Mouse (Mus musculus) cerebral cortex, adult 2 months (tissue): Measurements from ENCODE around the gene Fryl.

ENCODE experiments used
- WGBS: fragments of 180-500 bp; shearing (Covaris S2); methylation state at CpG from one replicate; pipeline ENCODE4 v1.1.7; 2018; 5-methylcytosine and 5-hydroxymethylcytosine counted together

Gene Fryl

DNA sequence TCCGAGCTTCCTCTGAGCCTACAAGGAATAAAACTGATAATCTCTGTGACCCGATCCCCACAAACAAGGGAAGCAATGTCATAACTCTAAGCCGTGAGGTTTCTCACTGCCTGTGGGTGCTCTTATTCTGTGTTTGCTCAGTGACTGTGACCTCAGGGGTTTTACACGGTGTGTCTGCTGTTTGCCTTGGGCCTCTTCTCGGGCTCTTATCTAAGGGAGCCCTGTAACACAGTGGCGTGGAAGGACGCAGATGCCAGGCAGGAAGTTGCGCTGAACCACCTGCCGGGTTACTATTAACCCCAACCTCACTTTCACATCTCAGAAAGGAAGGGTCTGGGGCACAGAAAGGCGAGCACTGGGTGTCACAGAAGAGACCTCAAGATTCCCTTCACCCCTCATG lies 62.8 kb downstream of the Fryl start:
- WGBS = 88% methylated on average over 10 of the region's 10 CpGs

DNA sequence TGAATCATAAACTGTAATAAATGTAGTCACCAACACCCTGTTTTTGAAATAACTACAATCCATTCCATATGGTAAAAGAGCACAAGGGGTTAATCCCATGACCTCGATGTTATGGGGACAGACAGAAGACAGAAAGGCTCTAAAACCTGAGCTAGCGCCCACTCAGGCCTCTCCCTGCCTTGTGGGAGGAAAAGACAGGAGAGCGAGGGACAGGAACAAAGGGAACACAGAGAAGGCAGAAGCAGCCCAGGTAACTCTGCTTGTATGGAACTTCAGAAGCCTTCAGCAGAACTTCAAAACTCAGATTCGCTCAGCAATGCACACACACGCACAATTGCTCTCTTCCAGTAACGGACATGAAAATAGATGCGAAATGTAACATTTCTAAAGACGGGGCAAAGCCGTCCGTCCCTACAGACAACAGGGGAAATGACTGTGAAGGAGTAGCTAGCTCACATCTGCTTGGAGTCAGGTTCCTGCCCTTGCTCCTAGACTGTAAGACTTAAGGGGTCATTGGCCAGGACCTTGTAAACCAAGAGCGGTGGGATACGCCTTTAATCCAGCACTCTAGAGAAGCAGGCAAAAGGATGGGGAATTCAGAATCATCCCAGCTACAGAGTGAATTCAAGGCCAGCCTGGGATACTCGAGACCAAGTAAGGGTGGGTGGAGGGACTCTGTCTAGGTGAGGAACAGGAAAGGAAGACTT lies 63.4 kb downstream of the Fryl start:
- 91% methylated on average over 13 of the region's 13 CpGs for WGBS

DNA sequence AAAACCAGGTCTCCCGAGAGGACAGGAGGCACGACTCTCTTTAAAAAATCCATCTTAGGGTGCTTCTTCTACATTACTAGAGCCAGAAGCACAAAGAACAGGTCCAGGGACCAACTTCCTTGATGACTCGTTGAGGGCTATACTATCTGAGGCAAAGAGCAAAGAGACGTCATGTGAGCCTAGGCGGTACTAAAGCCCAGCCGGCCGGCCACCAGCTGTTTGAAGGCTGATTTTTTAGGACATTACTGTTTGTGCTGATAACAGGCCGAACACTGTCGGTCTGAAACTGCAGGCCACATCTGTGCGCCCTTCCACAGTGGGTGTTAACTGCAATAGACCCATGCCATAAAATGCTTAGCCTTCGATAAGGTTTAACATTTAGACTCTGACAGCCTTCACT lies 64.7 kb downstream of the Fryl start:
- WGBS = 88% methylated on average over 11 of the region's 11 CpGs

DNA sequence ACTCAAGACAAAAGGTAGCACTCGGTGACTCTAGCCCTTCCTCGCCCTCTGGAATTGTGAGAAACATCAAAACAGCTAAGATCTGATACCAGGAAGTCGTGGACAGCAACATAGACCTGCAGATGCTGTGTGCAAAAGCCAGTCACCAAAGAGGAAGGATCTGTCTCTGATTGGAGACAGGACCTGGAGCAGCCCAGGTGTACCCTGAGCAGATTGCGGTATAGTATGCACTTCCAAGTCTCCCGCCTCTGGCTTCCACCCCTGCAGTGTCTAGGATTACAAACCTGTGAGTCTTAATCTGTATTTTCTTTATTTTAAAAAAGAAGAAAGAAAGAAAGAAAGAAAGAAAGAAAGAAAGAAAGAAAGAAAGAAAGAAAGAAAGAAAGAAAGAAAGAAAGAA lies 66.3 kb downstream of the Fryl start:
- 75% methylated on average over 5 of the region's 5 CpGs for WGBS

DNA sequence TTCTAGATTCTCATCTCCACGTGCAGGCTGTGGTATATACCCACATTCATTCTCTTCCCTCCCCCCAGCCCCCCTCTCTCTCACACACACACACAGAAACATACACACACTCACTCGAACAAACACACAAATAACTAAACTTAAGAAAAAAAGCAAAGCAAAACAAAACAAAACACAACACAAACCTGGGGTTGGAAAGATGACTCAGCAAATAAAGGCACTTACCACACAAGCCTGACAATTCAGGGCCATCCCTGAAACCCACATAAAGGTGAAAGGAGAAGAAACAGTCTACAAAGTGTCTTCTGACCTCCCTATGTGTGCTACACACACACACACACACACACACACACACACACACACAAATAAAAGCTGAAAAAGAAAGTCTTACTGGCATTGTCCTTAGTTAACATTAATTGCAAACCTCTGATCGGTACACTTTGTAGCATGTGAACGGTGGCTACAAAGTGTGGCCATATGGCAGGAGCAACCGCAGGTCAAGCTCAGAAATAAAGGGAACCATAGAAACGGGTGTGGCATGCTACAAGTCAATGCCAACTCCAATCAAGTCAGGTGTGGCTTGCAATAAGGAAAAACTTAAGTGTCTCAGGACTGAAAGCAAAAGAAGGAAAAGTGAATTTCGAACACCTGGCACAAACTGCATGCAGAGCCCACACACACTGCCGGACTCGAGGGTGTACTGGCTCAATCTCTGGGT lies 66.8 kb downstream of the Fryl start:
- 80% methylated on average over 9 of the region's 9 CpGs for WGBS

DNA sequence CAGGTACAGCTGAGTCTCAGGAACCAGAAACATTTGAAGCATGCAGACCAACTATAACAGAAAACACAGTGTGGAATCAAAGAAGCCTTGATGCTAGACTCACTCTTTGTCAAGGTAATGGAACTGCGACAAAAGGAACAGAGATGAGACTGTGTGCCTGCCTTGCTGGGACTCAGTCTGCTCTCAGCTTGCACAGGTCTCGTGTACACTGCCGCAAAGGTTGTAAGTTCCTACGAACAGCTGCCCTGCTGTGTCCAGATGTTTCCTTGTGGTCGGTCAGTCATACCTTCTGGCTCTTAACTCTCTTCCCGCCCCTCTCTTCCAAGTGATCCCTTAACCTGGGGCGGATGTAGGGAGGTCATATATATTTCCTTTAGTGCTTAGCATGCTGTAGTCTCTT lies 67.8 kb downstream of the Fryl start:
- WGBS = 77% methylated on average over 7 of the region's 7 CpGs

DNA sequence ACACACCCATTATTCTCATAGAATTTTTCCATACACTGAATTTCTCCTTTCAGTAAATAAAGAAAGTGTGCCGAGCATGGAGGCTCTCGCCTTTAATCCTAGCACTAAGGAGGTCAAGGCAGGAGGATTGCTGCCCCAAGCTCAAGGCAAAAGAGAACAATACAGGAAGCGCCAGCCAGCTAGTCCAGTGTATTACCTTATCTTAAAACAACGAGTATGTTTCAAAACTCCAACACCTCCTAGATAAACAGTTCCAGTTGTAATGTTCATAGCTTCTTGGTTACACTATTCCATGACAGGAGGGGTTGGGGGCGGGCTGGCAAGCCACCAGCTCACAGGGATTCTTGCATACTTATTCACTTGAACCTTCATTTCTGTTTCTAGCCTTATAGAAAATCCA lies 68.3 kb downstream of the Fryl start:
- WGBS = 78% methylated on average over 5 of the region's 5 CpGs

DNA sequence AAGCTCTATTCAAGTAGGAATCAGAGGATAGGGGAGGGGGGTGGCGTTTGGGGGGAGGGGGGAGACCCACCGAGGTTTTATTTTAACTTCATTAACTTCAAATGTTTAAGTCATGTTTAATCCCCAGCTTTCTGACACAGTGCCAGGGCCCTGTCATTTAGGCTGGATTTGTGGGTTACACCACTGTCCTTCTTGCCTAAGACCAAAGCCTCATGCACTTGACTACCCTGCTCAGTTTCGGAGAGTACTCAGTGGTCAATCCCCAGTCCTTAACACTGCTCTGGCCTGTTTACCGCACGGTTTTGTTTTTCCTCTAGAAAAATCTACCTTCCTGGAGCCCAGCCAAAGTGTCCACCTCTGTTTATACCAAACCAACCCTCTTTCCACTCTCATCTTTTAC lies 69.5 kb downstream of the Fryl start:
- 81% methylated on average over 5 of the region's 5 CpGs for WGBS

DNA sequence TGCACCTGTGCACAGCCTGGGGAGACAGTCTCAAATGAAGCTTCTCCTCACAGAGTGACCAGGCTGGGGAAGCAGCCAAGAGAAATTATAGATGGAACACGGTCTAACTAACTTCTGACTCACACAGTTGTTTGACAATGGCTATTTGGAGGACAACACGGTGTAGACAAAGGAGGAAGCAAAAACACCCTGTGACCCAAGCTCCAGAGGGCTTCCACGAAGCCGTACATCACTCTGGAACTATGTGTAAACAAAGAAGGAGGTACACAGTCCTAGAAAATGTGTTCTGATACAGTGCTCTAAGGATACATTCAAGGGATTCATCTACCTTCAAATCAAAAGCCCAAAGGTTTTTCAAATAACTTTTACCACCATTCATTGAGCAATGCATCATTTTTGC lies 71.0 kb downstream of the Fryl start:
- 60% methylated on average over 4 of the region's 4 CpGs for WGBS

DNA sequence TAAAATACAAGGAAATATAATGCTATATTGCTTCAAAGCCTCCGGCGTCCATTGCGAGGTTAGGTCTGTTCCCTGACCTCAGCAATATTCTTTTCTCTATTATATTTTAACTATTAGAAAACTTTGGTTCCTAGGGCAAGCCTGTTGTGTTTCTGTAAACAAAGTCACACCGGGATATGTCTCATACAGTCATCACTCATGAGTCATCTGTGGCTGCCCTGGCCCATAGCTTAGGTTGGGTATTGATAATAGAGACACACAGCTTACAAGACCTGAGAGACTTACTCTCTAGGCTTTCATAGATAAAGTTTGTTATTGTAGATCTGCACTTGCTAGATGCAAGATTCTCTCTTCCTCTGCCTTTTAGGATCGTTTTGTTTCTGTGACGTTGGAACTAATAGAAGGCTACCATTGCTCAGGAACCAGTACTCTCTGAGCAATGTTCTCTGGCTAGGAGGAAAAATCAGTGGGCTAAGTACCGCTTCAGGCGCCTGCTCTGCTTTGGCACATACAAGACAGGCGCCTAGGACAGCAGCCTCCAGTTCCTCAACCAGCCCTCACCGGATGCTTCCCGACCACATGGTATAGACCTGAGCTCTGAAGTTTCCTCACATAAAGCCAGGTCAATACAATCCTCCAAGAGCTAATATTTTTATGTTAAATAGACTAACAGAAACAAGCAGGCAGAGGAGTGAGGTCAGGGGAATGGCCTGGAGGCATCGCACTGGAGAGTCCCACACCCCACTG lies 73.5 kb downstream of the Fryl start:
- WGBS = 86% methylated on average over 12 of the region's 12 CpGs

DNA sequence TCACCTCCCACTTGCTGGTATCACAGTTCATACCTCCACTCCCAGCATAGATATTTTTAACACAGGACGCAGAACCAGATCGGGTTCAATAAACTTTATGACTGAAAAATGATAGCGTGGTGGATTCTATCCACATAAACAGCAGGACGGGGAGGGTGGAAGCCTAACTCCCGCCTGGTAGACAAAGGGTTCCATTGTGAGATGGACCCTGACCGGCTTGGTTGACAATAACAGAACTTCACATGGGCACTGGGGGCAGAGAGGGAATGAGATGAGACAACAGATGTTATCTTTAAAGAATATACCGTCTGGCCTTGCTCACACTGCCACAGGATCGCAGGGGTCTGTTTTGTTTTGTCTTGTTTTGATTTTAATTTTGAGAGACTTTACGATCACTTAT lies 74.2 kb downstream of the Fryl start:
- 65% methylated on average over 9 of the region's 9 CpGs for WGBS

DNA sequence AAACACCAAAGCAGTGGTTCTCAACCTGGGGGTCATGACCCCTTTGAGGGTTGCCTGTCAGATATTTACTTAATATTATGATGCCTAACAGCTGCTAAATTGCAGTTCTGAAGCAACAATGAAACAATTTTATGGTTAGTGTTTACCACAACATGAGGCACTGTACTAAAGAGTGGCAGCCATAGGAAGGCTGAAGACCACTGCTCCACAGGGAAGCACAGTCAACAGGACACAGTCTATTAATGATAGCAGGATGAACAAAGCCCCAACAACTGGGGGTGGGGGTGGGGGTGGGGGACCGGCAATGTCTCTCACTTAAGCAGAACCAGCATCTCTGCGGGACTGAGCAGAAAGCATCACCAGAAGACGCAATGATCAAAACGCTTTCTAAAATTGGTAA lies 80.1 kb downstream of the Fryl start:
- 67% methylated on average over 4 of the region's 4 CpGs for WGBS

DNA sequence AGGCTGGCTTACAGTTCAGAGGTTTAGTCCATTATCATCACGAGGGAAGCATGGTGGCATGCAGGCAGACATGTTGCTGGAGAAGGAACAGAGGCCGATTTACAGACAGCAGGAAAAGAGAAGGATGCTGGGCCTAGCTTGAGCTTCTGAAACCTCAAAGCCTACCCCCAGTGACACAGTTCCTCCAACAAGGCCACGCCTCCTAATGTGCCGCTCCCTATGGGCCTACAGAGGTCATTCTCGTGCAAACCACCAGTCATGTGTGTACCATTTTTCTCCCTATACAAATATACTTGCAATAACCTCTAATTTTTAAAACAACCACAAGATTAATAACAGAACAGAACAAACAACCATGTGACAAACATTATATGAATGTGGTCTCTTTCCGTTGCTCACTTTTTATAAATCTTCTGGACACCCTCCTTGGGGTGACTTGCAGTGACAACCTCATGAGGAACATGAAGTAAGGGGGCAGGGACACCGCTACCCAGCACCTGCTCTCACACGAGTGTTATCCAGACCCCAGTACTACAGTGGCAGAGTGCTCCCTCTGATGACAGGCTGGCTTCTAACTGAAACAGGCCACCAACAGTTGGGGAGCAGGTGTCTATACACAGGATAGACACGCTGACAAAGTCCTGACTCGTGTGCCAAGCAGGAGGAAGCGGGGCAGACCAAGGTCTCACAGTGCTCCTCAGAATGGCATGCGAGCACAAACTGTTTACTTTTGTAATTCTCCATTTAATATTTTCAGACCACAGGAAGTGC lies 80.9 kb downstream of the Fryl start:
- WGBS = 89% methylated on average over 12 of the region's 12 CpGs

DNA sequence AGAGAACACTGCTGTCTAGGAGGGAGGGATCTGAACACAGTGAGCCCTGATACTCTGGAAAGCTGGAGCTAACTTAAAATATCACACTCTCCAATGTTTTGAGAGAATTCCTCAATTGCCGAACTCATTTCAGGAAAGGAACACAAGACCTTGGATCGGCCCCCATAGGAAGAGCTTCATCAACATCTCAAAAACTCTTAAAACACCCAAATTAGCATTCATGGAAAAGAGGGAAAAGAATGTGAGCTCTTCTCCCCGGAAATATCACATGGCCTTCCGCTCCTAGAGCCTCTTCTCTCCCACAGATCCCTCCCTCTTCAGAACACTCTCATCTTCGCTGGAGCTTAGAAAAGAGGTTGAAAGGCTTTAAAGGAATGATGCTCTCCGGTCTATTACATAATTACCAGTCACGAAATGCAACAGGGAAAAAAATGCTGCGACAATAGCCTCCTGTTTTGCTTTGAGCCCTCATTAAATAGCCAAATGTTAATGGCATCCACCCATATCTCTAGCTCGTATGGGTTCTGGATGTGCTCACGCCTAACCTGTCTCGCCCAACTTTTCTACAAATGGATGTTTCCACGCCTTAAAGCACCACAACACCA lies 84.4 kb downstream of the Fryl start:
- WGBS = 63% methylated on average over 12 of the region's 12 CpGs

DNA sequence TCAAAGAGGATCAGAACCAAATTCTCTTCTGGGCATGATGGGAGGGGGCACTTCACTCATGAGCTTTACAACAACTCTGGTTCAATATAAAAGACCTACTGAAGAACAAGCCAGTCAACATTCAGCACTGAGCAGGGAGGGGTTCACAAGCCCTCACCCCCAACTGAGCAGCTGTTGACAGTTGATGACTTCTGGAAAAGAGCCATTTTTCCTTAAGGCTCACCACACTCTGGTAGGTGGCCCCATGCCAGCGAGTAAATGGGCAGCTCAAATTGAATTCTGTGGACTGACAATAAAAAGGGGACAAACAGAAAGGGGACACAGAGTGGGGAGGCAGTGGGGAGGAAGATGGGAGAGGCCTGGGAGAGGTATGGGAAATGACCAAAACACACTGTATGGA lies 85.2 kb downstream of the Fryl start:
- WGBS = 36% methylated on average over 1 of the region's 1 CpGs

DNA sequence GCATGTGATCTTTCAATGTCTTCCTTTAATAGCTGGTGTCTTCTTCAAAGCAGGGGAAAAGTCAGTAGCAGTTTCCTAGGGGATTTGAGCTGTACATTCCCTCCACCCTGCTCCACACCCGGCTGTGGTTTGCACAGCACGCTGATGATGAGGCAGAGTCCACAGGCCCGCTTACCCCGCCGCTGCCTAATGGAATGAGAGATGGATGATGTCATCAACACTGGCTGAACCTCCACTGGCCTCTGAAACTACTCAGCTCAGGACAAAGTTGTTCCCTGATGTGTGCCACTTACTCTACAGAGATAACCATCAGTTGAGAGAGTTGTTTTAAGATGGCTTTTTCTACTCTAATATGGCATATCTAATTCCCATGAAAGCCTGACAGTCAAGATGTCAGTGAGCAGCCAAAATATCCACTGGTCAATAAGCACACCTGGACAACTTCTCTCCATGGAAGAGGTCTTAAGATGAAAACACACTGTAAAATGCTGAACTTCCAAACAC lies 87.6 kb downstream of the Fryl start:
- 43% methylated on average over 5 of the region's 5 CpGs for WGBS

DNA sequence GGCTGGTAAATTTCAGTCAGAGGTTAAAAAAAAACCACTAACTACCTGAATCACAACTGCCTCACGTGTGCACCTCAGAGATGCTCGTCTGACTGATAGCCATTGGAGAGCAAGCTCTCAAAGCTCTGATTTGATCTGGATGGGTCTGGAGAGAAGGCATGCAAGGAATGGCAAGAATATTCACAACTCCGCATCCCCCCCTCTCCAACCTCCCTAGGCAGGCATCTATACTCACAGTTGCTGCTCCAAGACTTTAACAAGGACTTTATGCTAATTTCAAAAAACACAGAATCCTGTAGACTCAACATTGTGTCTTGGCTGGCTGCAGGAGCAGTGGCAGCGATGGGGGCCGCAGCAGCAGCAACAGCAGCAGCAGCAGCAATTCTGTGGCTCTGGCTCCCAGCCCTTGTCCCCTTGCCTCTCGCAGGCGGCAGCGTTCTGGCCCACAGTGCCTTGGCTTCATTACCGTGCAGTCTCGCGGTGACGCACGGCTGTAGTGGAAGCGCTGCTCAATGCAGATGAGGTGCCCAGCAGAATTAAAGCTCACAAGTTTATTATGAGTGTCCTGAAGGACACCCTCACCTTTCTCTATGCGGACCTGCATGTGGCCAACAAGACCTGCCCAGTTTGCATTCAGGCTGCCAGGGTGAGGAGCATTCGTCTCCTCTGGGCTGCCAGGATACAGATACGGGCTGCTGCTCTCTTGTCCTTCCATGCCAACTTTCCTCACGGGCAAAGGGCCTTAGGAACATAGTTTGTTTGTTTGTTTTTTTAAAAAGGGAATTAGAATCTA lies 88.2 kb downstream of the Fryl start:
- WGBS = 39% methylated on average over 18 of the region's 18 CpGs

DNA sequence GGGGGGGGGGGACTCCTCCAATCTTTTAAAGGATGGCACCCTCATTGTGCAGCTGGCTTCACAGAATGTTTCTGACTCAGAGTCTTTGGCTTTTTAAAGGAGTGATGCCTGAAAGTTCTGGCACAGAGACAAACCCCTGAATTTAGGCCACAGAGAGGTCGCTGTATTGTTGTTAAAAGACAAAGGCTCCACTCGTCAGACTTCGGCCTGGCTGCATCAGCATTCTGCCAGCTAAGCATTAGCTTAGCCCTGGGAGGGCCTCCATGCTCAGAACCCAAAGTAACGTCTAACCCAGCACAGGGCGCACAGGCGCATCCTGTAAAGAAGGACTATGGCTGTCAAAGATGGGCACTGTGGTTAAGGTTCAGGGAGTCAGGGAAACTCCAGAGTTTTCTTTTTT lies 92.4 kb downstream of the Fryl start:
- 53% methylated on average over 6 of the region's 6 CpGs for WGBS

DNA sequence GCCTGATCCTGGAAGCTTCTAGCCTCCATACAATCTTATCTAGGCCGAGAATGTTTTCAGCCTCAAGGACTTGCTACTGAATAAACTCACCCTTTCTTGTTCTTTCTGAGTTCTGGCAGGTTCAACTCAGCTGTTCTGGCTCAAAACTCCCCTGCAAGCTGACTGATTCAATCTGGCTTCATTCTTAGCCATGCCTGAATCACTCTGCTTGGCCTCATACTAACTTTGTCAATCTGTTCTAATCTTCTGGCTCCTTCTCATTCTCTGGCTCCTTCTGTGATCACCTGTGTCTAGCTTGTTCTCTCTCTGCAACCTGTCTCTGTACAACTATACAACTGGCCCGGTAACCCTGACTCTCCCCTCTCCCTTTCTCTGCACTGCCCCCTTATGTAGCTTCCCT lies 93.9 kb downstream of the Fryl start:
- WGBS = 57% methylated on average over 2 of the region's 2 CpGs

DNA sequence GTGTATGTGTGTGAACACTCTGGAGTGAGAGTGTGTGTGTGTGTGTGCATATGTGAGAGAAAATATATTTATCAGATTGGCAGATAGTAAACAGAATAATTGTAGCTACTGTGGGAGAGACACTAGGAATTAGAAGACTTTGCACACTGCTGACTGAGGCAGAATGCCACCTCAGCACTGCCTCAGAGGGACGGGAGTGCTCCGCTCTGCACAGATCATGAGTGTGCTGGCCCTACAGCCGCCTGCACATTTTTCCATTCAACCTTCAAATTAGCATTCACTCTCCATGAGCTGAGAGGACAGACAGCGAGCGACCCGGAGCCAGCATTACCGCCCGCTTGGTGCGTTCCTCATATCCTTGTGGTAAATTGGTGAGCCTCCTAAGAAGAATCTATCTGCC lies 96.0 kb downstream of the Fryl start:
- 55% methylated on average over 9 of the region's 9 CpGs for WGBS

DNA sequence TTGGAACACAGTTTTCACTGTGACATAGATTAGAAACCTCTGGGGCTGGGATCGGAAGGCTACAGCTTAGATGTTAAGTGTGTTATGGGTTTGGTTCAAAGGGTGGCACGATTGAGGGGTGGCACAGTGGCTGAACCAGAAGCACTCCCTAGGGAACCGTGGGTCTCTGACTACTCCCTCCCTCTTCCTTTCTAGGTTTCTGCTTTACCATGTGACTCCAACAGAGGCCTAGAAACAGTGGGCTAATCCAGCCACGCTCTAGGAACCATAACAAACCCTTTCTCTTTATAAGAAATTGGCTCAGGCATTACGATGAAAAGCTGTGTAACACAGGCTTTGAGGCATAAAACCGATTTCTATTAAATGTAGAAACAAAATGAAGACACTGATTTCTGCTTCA lies 98.9 kb downstream of the Fryl start:
- 64% methylated on average over 6 of the region's 6 CpGs for WGBS
